Mouse (Mus musculus) liver, embryonic 11.5 days (tissue): ENCODE results near the gene Cldn8. TPM values are rescaled to one million over a fixed set of nuclear protein-coding genes. Genes with fewer than 3 reads are reported as not detected.

Experiments
- ATAC-seq: fragments of 200-750 bp; cut with Nextera tagmentation; replicated peaks from 2 replicates; pipeline ENCODE4 v1.8.0; 2017; ENCODE audit warnings: moderate number of reproducible peaks, mild to moderate bottlenecking, moderate TSS enrichment, moderate library complexity; ENCODE audit not compliant: low FRiP score
- DNase-seq: peaks from one replicate; pipeline ENCODE4 v3.0.0-alpha.2; 2017; ENCODE audit warnings: low spot score
- H3K27ac ChIP-seq: fragments of 300-500 bp; sonication (generic); 2 replicates; pipeline ENCODE4 v1.5.1; 2014; ENCODE audit warnings: mild to moderate bottlenecking, low read depth, low read length, control low read depth
- H3K27me3 ChIP-seq: fragments of 300-500 bp; sonication (generic); replicated peaks from 2 replicates; pipeline ENCODE4 v1.6.1; 2014; ENCODE audit warnings: low read length, mixed read lengths; ENCODE audit not compliant: control insufficient read depth, insufficient read depth
- H3K36me3 ChIP-seq: fragments of 300-500 bp; sonication (generic); 2 replicates; pipeline ENCODE4 v1.6.1; 2014; ENCODE audit warnings: mild to moderate bottlenecking, low read length, moderate library complexity, mixed read lengths; ENCODE audit not compliant: control insufficient read depth, insufficient read depth
- H3K4me1 ChIP-seq: fragments of 300-500 bp; sonication (generic); replicated peaks from 2 replicates; pipeline ENCODE4 v1.6.1; 2014; ENCODE audit warnings: low read length, mixed read lengths; ENCODE audit not compliant: control insufficient read depth, insufficient read depth
- H3K4me2 ChIP-seq: fragments of 300-500 bp; sonication (generic); 2 replicates; pipeline ENCODE4 v1.6.1; 2014; ENCODE audit warnings: mild to moderate bottlenecking, control low read depth, moderate library complexity
- H3K4me3 ChIP-seq: fragments of 300-500 bp; sonication (generic); 2 replicates; pipeline ENCODE4 v1.5.1; 2014; ENCODE audit warnings: low read depth, low read length, control low read depth
- H3K9ac ChIP-seq: fragments of 300-500 bp; sonication (generic); 2 replicates; pipeline ENCODE4 v1.6.1; 2014; ENCODE audit warnings: low read depth, low read length, control low read depth
- H3K9me3 ChIP-seq: fragments of 300-500 bp; sonication (generic); 2 replicates; pipeline ENCODE4 v1.6.1; 2016; ENCODE audit warnings: low read length, inconsistent platforms, mixed read lengths; ENCODE audit not compliant: control insufficient read depth
- WGBS: fragments of 180-500 bp; shearing (Covaris S2); extraction: QIAGEN DNeasy Blood & Tissue Kit; methylation state at CpG from one replicate; pipeline ENCODE4 v1.1.7; 2014; 5-methylcytosine and 5-hydroxymethylcytosine counted together
- polyA plus RNA-seq: library from polyadenylated mRNA; unstranded; fragments of >200 nt; fragmentation: Nextera tagmentation; extraction: Ambion mirVana; gene quantifications from 2 replicates; pipeline ENCODE4 v1.2.1, GENCODE M21; 2014

Gene Cldn8
- polyA plus RNA-seq, 1 experiment from 2014 or later = 0.25 TPM

DNA sequence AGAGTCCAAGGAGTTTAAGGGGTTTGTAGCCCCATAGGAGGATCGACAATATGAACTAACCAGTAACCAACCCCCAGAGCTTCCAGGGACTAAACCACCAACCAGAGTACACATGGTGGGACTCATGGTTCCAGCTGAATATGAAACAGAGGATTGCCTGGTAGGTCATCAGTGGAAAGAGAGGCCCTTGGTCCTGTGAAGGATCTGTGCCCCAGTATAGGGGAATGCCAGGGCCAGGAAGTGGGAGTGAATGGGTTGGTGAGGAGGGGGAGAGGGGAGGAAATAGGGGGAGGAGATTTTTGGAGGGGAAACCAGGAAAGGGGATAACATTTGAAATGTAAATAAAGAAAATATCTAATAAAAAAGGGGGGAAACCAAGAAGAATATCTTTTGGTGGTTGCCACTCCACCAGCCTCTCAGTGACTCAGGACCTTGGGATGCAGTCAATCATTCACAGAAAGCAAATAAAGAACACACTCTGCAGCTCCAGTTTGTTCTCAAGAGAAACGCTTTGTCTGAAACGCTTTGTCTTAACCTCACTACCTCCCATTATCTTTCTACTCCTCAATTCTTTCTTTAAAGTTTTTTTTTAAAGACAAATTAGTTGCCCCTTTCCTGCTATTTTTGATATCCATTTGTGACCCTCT is 23.0 kb downstream of the Cldn8 start:
- Histone ChIP-seq H3K4me2 (no peak overlapping the region), H3K4me3 (no peak overlapping the region), H3K27me3 (no peaks in the 10 kb centered on the region), H3K4me1 (no peaks in the 10 kb centered on the region), H3K36me3 (no peaks in the 10 kb centered on the region), H3K9ac (no peak overlapping the region), H3K27ac (no peak overlapping the region), H3K9me3 (no peaks in the 10 kb centered on the region)
- DNase-seq (no peak), ATAC-seq (no peak)
- 60% methylated on average over 3 of the region's 3 CpGs for WGBS

DNA sequence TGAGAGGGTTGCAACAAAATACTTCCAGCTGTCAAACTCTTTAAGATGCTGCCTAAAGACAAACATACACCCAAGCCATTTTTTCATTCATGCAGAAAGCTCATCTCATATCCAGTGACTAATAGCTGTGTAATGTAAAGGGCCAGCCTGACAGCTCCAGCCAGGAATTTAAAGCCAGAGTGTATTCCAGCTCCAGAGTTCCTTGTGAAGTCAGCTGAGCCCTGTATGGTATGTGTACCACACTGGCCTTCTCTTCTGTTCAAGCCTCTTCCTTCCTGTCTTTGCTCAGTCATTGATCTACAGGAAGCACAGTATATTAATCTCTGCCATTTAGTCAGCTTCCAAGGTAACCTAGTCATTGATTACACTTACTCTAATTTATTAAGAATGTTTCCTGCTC is 51.6 kb downstream of the Cldn8 start:
- H3K27ac ChIP-seq = no peak overlapping the region
- H3K9ac ChIP-seq = no peak overlapping the region
- no peak overlapping the region for H3K4me3 ChIP-seq
- H3K27me3 ChIP-seq = no peaks in the 10 kb centered on the region
- no peaks in the 10 kb centered on the region for H3K9me3 ChIP-seq
- DNase-seq = no peak
- H3K4me1 ChIP-seq = no peaks in the 10 kb centered on the region
- ATAC-seq = no peak
- no peaks in the 10 kb centered on the region for H3K36me3 ChIP-seq
- no peak overlapping the region for H3K4me2 ChIP-seq

Other genes starting within 250 kb of the Cldn8 start
- not detected in 2 replicates for gene Cldn17, start 56.2 kb downstream of the Cldn8 start, polyA plus RNA-seq
- gene Krtap24-1, start 49.1 kb upstream of the Cldn8 start, polyA plus RNA-seq = not detected in 2 replicates
- not detected in 2 replicates for gene 2310079G19Rik, start 64.5 kb upstream of the Cldn8 start, polyA plus RNA-seq
- not detected in 2 replicates for gene Krtap26-1, start 84.6 kb upstream of the Cldn8 start, polyA plus RNA-seq
- gene Krtap27-1, start 108.5 kb upstream of the Cldn8 start, polyA plus RNA-seq = not detected in 2 replicates
- gene 2310061N02Rik, start 144.8 kb upstream of the Cldn8 start, polyA plus RNA-seq = not detected in 2 replicates
- not detected in 2 replicates for gene Krtap13-1, start 165.7 kb upstream of the Cldn8 start, polyA plus RNA-seq
- gene Krtap13, start 188.5 kb upstream of the Cldn8 start, polyA plus RNA-seq = not detected in 2 replicates
- not detected in 2 replicates for gene 2310034C09Rik, start 195.7 kb upstream of the Cldn8 start, polyA plus RNA-seq
- gene 2310057N15Rik, start 211.0 kb upstream of the Cldn8 start, polyA plus RNA-seq = not detected in 2 replicates
- gene Gm5965, start 214.7 kb upstream of the Cldn8 start, polyA plus RNA-seq = not detected in 2 replicates
- gene Gm20741, start 249.0 kb upstream of the Cldn8 start, polyA plus RNA-seq = not detected in 2 replicates